Mouse (Mus musculus): Measurements from ENCODE around the gene Gm14214. TPM values are rescaled to one million over a fixed set of nuclear protein-coding genes. Genes with fewer than 3 reads are reported as not detected.

Gene Gm14214
- polyA plus RNA-seq, 2 experiments = not detected

- peak overlapping the region; percentile 97 for H3K4me3 ChIP-seq (replicated peaks; ENCODE audit: low read length)
- H3K4me1 ChIP-seq (ENCODE audit: control insufficient read depth, insufficient read depth, low read length) = peaks cover 31% of the 10 kb centered on the region
- no peak for TF ChIP-seq POLR2A (IDR thresholded peaks at IDR 0.05; ENCODE audit: borderline replicate concordance, extremely low read depth, insufficient read depth, insufficient read length)
- peak; percentile 58 for DNase-seq (ENCODE audit: low spot score)
- H3K9me3 ChIP-seq (ENCODE audit: control insufficient read depth, low read length) = no peaks in the 10 kb centered on the region
- H3K27ac ChIP-seq (replicated peaks; ENCODE audit: low read depth, low read length) = peak overlapping the region; percentile 98
- no peaks in the 10 kb centered on the region for H3K27me3 ChIP-seq (ENCODE audit: control insufficient read depth, insufficient read depth, low read length)
- peak overlapping the region; percentile 98 for H3K9ac ChIP-seq (ENCODE audit: low read depth, low read length, severe bottlenecking)
- H3K4me2 ChIP-seq (replicated peaks; ENCODE audit: low read depth, low read length, severe bottlenecking) = peak overlapping the region; percentile 71
- no peaks in the 10 kb centered on the region for H3K36me3 ChIP-seq (ENCODE audit: control insufficient read depth, insufficient read depth, low read length)
- ATAC-seq (ENCODE audit: low FRiP score, low read depth) = 0 out of 2 replicates have a peak, but pooled peaks have one; percentile 5
- WGBS = under 1% methylated on average over 58 of the region's 67 CpGs
Observed at GRCm38 (mm10) chr2:154791661-154792642, 22.1 kb upstream of the Gm14214 start.

- H3K4me1 ChIP-seq (ENCODE audit: control insufficient read depth, insufficient read depth, low read length) = peaks cover 31% of the 10 kb centered on the region
- H3K4me3 ChIP-seq (replicated peaks; ENCODE audit: low read length) = peak within 1 kb of the TSS; percentile 97
- DNase-seq (ENCODE audit: low spot score) = peak; percentile 96
- H3K4me2 ChIP-seq (replicated peaks; ENCODE audit: low read depth, low read length, severe bottlenecking) = peak within 1 kb of the TSS; percentile 71
- no peaks in the 10 kb centered on the region for H3K27me3 ChIP-seq (ENCODE audit: control insufficient read depth, insufficient read depth, low read length)
- peak; percentile 94 for ATAC-seq (ENCODE audit: low FRiP score, low read depth)
- no peaks in the 10 kb centered on the region for H3K9me3 ChIP-seq (ENCODE audit: control insufficient read depth, low read length)
- peak; percentile 97 for TF ChIP-seq POLR2A (IDR thresholded peaks at IDR 0.05; ENCODE audit: borderline replicate concordance, extremely low read depth, insufficient read depth, insufficient read length)
- peak within 1 kb of the TSS; percentile 98 for H3K27ac ChIP-seq (replicated peaks; ENCODE audit: low read depth, low read length)
- H3K36me3 ChIP-seq (ENCODE audit: control insufficient read depth, insufficient read depth, low read length) = no peaks in the 10 kb centered on the region
- H3K9ac ChIP-seq (ENCODE audit: low read depth, low read length, severe bottlenecking) = peak within 1 kb of the TSS; percentile 98
- WGBS = 2% methylated on average over 54 of the region's 89 CpGs
Observed at GRCm38 (mm10) chr2:154790656-154791483, 21.0 kb upstream of the Gm14214 start, which contains the start of the genes Raly and a. Raly (plus strand) TSS chr2:154791096. a (plus strand) TSS chr2:154791402.

GRCm38 (mm10) chr2:154789977-154790655 is 20.3 kb upstream of the Gm14214 start:
- Histone ChIP-seq H3K4me2 (replicated peaks; ENCODE audit: low read depth, low read length, severe bottlenecking) (peak overlapping the region; percentile 42), H3K4me3 (replicated peaks; ENCODE audit: low read length) (peak overlapping the region; percentile 97), H3K27ac (replicated peaks; ENCODE audit: low read depth, low read length) (0 out of 2 replicates have a peak overlapping the region, but pooled peaks have one; percentile 98), H3K36me3 (ENCODE audit: control insufficient read depth, insufficient read depth, low read length) (no peaks in the 10 kb centered on the region), H3K27me3 (ENCODE audit: control insufficient read depth, insufficient read depth, low read length) (no peaks in the 10 kb centered on the region), H3K9me3 (ENCODE audit: control insufficient read depth, low read length) (no peaks in the 10 kb centered on the region), H3K9ac (ENCODE audit: low read depth, low read length, severe bottlenecking) (peak overlapping the region; percentile 32), H3K4me1 (ENCODE audit: control insufficient read depth, insufficient read depth, low read length) (peaks cover 31% of the 10 kb centered on the region)
- 4% methylated on average over 14 of the region's 14 CpGs for WGBS
- no peak for TF ChIP-seq POLR2A (IDR thresholded peaks at IDR 0.05; ENCODE audit: borderline replicate concordance, extremely low read depth, insufficient read depth, insufficient read length)
- ATAC-seq (ENCODE audit: low FRiP score, low read depth) = no peak
- DNase-seq (ENCODE audit: low spot score) = no peak

GRCm38 (mm10) chr2:154789381-154789780 is 19.6 kb upstream of the Gm14214 start:
- TF ChIP-seq POLR2A (IDR thresholded peaks at IDR 0.05; ENCODE audit: borderline replicate concordance, extremely low read depth, insufficient read depth, insufficient read length) = no peak
- no peak for ATAC-seq (ENCODE audit: low FRiP score, low read depth)

More at GRCm38 (mm10) chr2:154789381-154789780, 19.6 kb upstream of the Gm14214 start:
- H3K4me1 ChIP-seq (ENCODE audit: control insufficient read depth, insufficient read depth, low read length) = peaks cover 30% of the 10 kb centered on the region
- no peak overlapping the region for H3K4me2 ChIP-seq (replicated peaks; ENCODE audit: low read depth, low read length, severe bottlenecking)
- 77% methylated on average over 6 of the region's 6 CpGs for WGBS
- no peak overlapping the region for H3K27ac ChIP-seq (replicated peaks; ENCODE audit: low read depth, low read length)
- H3K9ac ChIP-seq (ENCODE audit: low read depth, low read length, severe bottlenecking) = no peak overlapping the region
- no peaks in the 10 kb centered on the region for H3K9me3 ChIP-seq (ENCODE audit: control insufficient read depth, low read length)
- no peaks in the 10 kb centered on the region for H3K36me3 ChIP-seq (ENCODE audit: control insufficient read depth, insufficient read depth, low read length)
- DNase-seq (ENCODE audit: low spot score) = no peak
- no peaks in the 10 kb centered on the region for H3K27me3 ChIP-seq (ENCODE audit: control insufficient read depth, insufficient read depth, low read length)
- H3K4me3 ChIP-seq (replicated peaks; ENCODE audit: low read length) = no peak overlapping the region

All from limb, embryonic 14.5 days (tissue).